Comparison of ENCODE assay signal across 13 mouse cellular contexts in genomic region chr1:162646083-162646686, GRCm38 (mm10). TPM values are rescaled to one million over a fixed set of nuclear protein-coding genes. Genes with fewer than 3 reads are reported as not detected.
DNase-seq lines count a peak whose midpoint lies in the region; ATAC-seq and TF ChIP-seq lines count a peak whose summit lies in the region.
"Had no signal": no experiment of that assay in that cellular context is flagged by ENCODE, and none has a peak within 500 bp of the region (broad histone marks: within the 10 kb centered on the region; RNA-seq: fewer than 3 reads in every experiment).

No protein-coding gene starts in this region.

- no peak overlapping the region for H3K27ac ChIP-seq in heart, embryonic 10.5 days
- H3K27ac ChIP-seq: embryonic facial prominence, embryonic 13.5 days; hindbrain, embryonic 10.5 days; neural tube, embryonic 12.5 days had no signal

- H3K27me3 ChIP-seq in heart, embryonic 10.5 days (ENCODE audit: insufficient read depth, poor library complexity, severe bottlenecking): no peaks in the 10 kb centered on the region
- no peaks in the 10 kb centered on the region for H3K27me3 ChIP-seq in E14TG2a.4 (ENCODE audit: insufficient read depth, low read length)
- H3K27me3 ChIP-seq: embryonic facial prominence, embryonic 13.5 days; neural tube, embryonic 12.5 days had no signal

- intact Hi-C loops in heart, postnatal 10 days (cut with DNase I): no loop called here
- intact Hi-C loops in left cerebral cortex, postnatal 10 days (cut with DNase I): no loop called here

- no peaks in the 10 kb centered on the region for H3K4me1 ChIP-seq in heart, embryonic 10.5 days
- peaks cover 7% of the 10 kb centered on the region for H3K4me1 ChIP-seq in E14TG2a.4 (replicated peaks; ENCODE audit: low read depth, low read length)
- H3K4me1 ChIP-seq: embryonic facial prominence, embryonic 13.5 days; neural tube, embryonic 12.5 days had no signal

- peak; percentile 76 for ATAC-seq in megakaryocyte progenitor cell, adult 5-6 weeks (replicated peaks; ENCODE audit: poor library complexity)

- no peaks in the 10 kb centered on the region for H3K9me3 ChIP-seq in heart, embryonic 10.5 days
- no peaks in the 10 kb centered on the region for H3K9me3 ChIP-seq in E14TG2a.4 (ENCODE audit: low read length)
- H3K9me3 ChIP-seq: embryonic facial prominence, embryonic 13.5 days; hindbrain, embryonic 10.5 days; neural tube, embryonic 12.5 days had no signal

- no peak overlapping the region for H3K4me3 ChIP-seq in heart, embryonic 10.5 days
- H3K4me3 ChIP-seq in E14TG2a.4 (replicated peaks; ENCODE audit: low read length): no peak overlapping the region
- H3K4me3 ChIP-seq: embryonic facial prominence, embryonic 13.5 days; hindbrain, embryonic 10.5 days; neural tube, embryonic 12.5 days had no signal

- 78% methylated on average over 10 of the region's 10 CpGs for WGBS in heart, embryonic 10.5 days

- DNase-seq in heart, embryonic 10.5 days (ENCODE audit: low spot score): peak; percentile 73
- no peak for DNase-seq in heart, postnatal 10 days
- DNase-seq in c-Kit-positive CD71-positive TER-119-positive erythroid progenitor cells, embryonic 14.5 days (ENCODE audit: low spot score): peak; percentile 18
- no peak for DNase-seq in urinary bladder, postnatal 10 days (ENCODE audit: low spot score)
- DNase-seq in left cerebral cortex, postnatal 10 days (ENCODE audit: extremely low spot score in 1 of 2, low spot score in 2 of 2): no peak
- DNase-seq in ovary, postnatal 10 days (ENCODE audit: low spot score): no peak
- DNase-seq: lung, embryonic 14.5 days had no signal

- H3K36me3 ChIP-seq in heart, embryonic 10.5 days: no peaks in the 10 kb centered on the region
- no peaks in the 10 kb centered on the region for H3K36me3 ChIP-seq in E14TG2a.4 (ENCODE audit: insufficient read depth, low read length)
- H3K36me3 ChIP-seq: embryonic facial prominence, embryonic 13.5 days; hindbrain, embryonic 10.5 days; neural tube, embryonic 12.5 days had no signal

- peak; percentile 41; the same call in 1 of the 2 replicates for TF ChIP-seq CTCF in E14TG2a.4 (conservative IDR thresholded peaks at IDR 0.05; ENCODE audit: low read length)

RNA-seq across cellular contexts. Expression of gene Myoc, which starts 7.2 kb away (rescaled TPM):
- polyA plus RNA-seq in heart, embryonic 10.5 days (2016; fragmentation: Nextera tagmentation; extraction: Ambion mirVana): not detected in 2 replicates
- 1 to 10 TPM; 1.0 to 1.1 TPM for total RNA-seq in heart, postnatal 10 days (2021)
- total RNA-seq in megakaryocyte progenitor cell, adult 5-6 weeks (2015): not detected in 2 replicates
- not detected in 2 replicates for total RNA-seq in megakaryocyte progenitor cell, adult 5-6 weeks (2017)
- 1 to 10 TPM; 4.2 to 4.5 TPM for total RNA-seq in left cerebral cortex, postnatal 10 days (2021)
- polyA plus RNA-seq: embryonic facial prominence, embryonic 13.5 days; lung, embryonic 14.5 days; neural tube, embryonic 12.5 days had no signal

RNA-seq across cellular contexts. Expression of gene Myocos, which starts 11.8 kb away (rescaled TPM):
- not detected in 2 replicates for polyA plus RNA-seq in heart, embryonic 10.5 days (2016; fragmentation: Nextera tagmentation; extraction: Ambion mirVana)
- not detected for total RNA-seq in heart, postnatal 10 days (2021)
- not detected in 2 replicates for total RNA-seq in megakaryocyte progenitor cell, adult 5-6 weeks (2015)
- total RNA-seq in megakaryocyte progenitor cell, adult 5-6 weeks (2017): not detected in 2 replicates
- total RNA-seq in left cerebral cortex, postnatal 10 days (2021): not detected
- total RNA-seq: layer of hippocampus, postnatal 25 days had no signal
- polyA plus RNA-seq: embryonic facial prominence, embryonic 13.5 days; hindbrain, embryonic 10.5 days; lung, embryonic 14.5 days; neural tube, embryonic 12.5 days had no signal

Comparison
In these comparisons a context has a peak if more than half of its experiments do, and no peak if none do; other contexts are left out.
1. DNase-seq: peak in heart, embryonic 10.5 days (single experiment) and c-Kit-positive CD71-positive TER-119-positive erythroid progenitor cells, embryonic 14.5 days (single experiment); none in heart, postnatal 10 days (0 of 2), urinary bladder, postnatal 10 days (single experiment), left cerebral cortex, postnatal 10 days (0 of 2) and ovary, postnatal 10 days (single experiment).